Mouse (Mus musculus) layer of hippocampus, adult 2 months (tissue): Measurements from ENCODE around the gene Slc7a7. TPM values are rescaled to one million over a fixed set of nuclear protein-coding genes. Genes with fewer than 3 reads are reported as not detected.

Experiments used
- DNase-seq, 2 experiments: peaks; one replicate each; pipeline ENCODE4 v3.0.0; 2022; ENCODE audit warnings: low spot score in 2 of 2
- H3K27ac ChIP-seq: fragments of 200-600 bp; 2 replicates; pipeline ENCODE4 v1.8.1; 2022
- H3K4me3 ChIP-seq: fragments of 200-600 bp; 2 replicates; pipeline ENCODE4 v1.8.1; 2022; ENCODE audit warnings: mild to moderate bottlenecking
- CTCF ChIP-seq: fragments of 200-600 bp; conservative IDR thresholded peaks from 2 replicates; pipeline ENCODE4 v1.8.1; 2022; ENCODE audit warnings: antibody characterized with exemption, mild to moderate bottlenecking, moderate library complexity
- total RNA-seq, 2 experiments: library from RNA; stranded (reverse); gene quantifications; 2 replicates each; pipeline ENCODE4 v1.2.3; 2021

Slc7a7 gene
- total RNA-seq, 2 experiments from 2014 or later, result 1.4 to 2.0 TPM

GRCm38 (mm10) chr14:54429332-54430093, 11.9 kb upstream of the Slc7a7 start:
- TF ChIP-seq CTCF, result no peak
- H3K4me3 ChIP-seq, result no peak overlapping the region
- no peak for DNase-seq
- no peak overlapping the region for H3K27ac ChIP-seq

GRCm38 (mm10) chr14:54428421-54428820, 10.8 kb upstream of the Slc7a7 start:
- Histone ChIP-seq H3K4me3 (no peak overlapping the region), H3K27ac (no peak overlapping the region)
- no peak for DNase-seq
- TF ChIP-seq CTCF, result no peak

GRCm38 (mm10) chr14:54427696-54428095, 10.1 kb upstream of the Slc7a7 start:
- no peak for TF ChIP-seq CTCF
- DNase-seq, result no peak
- Histone ChIP-seq H3K4me3 (no peak overlapping the region; the same call in 1 of the 2 replicates), H3K27ac (no peak overlapping the region)

- Histone ChIP-seq H3K27ac (peak within 1 kb of the TSS; percentile 87), H3K4me3 (peak within 1 kb of the TSS; percentile 91)
- DNase-seq, result peak; percentile 90 to 93
- no peak for TF ChIP-seq CTCF
These were observed 9.3 kb upstream of the Slc7a7 start, which contains the start of gene Mrpl52 for GRCm38 (mm10) chr14:54426689-54427398. Gene Mrpl52 (plus strand): TSS chr14:54426909.

- TF ChIP-seq CTCF, result no peak
- peak overlapping the region; percentile 87 for H3K27ac ChIP-seq
- DNase-seq, result no peak
- peak overlapping the region; percentile 91 for H3K4me3 ChIP-seq
These were observed 8.6 kb upstream of the Slc7a7 start for GRCm38 (mm10) chr14:54426003-54426688.

- TF ChIP-seq CTCF, result no peak
- DNase-seq, result no peak
- Histone ChIP-seq H3K4me3 (no peak overlapping the region), H3K27ac (no peak overlapping the region)
These were observed 8.0 kb upstream of the Slc7a7 start for GRCm38 (mm10) chr14:54425540-54425939.

GRCm38 (mm10) chr14:54424634-54425033, 7.1 kb upstream of the Slc7a7 start:
- no peak for TF ChIP-seq CTCF
- no peak overlapping the region for H3K4me3 ChIP-seq
- H3K27ac ChIP-seq, result no peak overlapping the region
- no peak for DNase-seq

GRCm38 (mm10) chr14:54423406-54423805, 5.8 kb upstream of the Slc7a7 start:
- DNase-seq, result no peak
- TF ChIP-seq CTCF, result peak; percentile 79
- Histone ChIP-seq H3K27ac (no peak overlapping the region), H3K4me3 (no peak overlapping the region)

- H3K27ac ChIP-seq, result no peak overlapping the region
- no peak for DNase-seq
- no peak for TF ChIP-seq CTCF
These were observed 3.4 kb upstream of the Slc7a7 start for GRCm38 (mm10) chr14:54421014-54421413.

GRCm38 (mm10) chr14:54416830-54417229, 750 bp downstream of the Slc7a7 start:
- DNase-seq, result no peak
- no peak for TF ChIP-seq CTCF
- H3K4me3 ChIP-seq, result no peak overlapping the region
- no peak overlapping the region for H3K27ac ChIP-seq

More at GRCm38 (mm10) chr14:54421014-54421413, 3.4 kb upstream of the Slc7a7 start:
- H3K4me3 ChIP-seq, result no peak overlapping the region

GRCm38 (mm10) chr14:54416229-54416775, 1.3 kb downstream of the Slc7a7 start:
- TF ChIP-seq CTCF, result no peak
- DNase-seq, result no peak
- Histone ChIP-seq H3K27ac (no peak overlapping the region), H3K4me3 (no peak overlapping the region)

- no peak for TF ChIP-seq CTCF
- H3K4me3 ChIP-seq, result no peak overlapping the region
- no peak overlapping the region for H3K27ac ChIP-seq
- no peak for DNase-seq
These were observed 2.1 kb downstream of the Slc7a7 start for GRCm38 (mm10) chr14:54415241-54416020.
